Mouse (Mus musculus): ENCODE measurements around the gene Zfp575. TPM values are rescaled to one million over a fixed set of nuclear protein-coding genes. Genes with fewer than 3 reads are reported as not detected.
A peak's percentile ranks its signal among the peaks of the same experiment; 100 is the strongest.

Gene Zfp575
- total RNA-seq, 2 experiments from 2014 or later = 6.8 to 6.9 TPM

GRCm38 (mm10) chr7:24599211-24600067 lies 12.0 kb upstream of the Zfp575 start:
- intact Hi-C loops (cut with DNase I) = loop anchor here (2.0 to 5.0 kb wide), 2 partner anchors 53 to 283 kb away; partner anchors contain the start of gene Rps19
- H3K4me3 ChIP-seq = no peak overlapping the region
- peak; percentile 38 for TF ChIP-seq CTCF (IDR thresholded peaks at IDR 0.05)
- DNase-seq (ENCODE audit: extremely low spot score in 1 of 2, low spot score in 2 of 2) = no peak
- H3K27ac ChIP-seq = no peak overlapping the region

GRCm38 (mm10) chr7:24598121-24598520 lies 10.7 kb upstream of the Zfp575 start:
- TF ChIP-seq CTCF (IDR thresholded peaks at IDR 0.05) = no peak
- no peak for DNase-seq (ENCODE audit: extremely low spot score in 1 of 2, low spot score in 2 of 2)
- Histone ChIP-seq H3K27ac (no peak overlapping the region), H3K4me3 (no peak overlapping the region)
- intact Hi-C loops (cut with DNase I) = loop anchor here (5.0 kb wide), 1 partner anchor 284 kb away; the partner anchor contains the start of gene Rps19

DNA sequence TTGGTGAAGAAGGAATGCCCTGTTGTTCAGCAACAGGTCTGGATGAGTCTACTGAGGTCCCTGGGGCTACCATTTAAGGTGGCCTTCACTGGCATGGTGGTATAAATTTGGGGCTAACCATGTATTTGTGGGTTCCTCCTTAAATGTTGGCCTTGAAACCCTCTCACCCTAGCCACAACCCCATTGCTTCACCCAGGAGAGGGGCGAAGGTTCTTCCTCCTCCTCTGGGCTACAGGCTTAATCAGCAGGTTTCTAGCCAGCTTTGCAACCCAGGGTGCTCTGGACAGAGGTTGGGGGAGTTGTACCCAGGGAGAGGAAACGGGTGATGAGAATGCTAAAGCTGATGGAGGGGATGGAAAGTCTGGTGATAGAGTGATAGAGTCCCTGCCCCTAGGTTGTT lies 8.0 kb upstream of the Zfp575 start:
- H3K27ac ChIP-seq = no peak overlapping the region
- TF ChIP-seq CTCF (IDR thresholded peaks at IDR 0.05) = no peak
- H3K4me3 ChIP-seq = no peak overlapping the region
- no peak for DNase-seq (ENCODE audit: extremely low spot score in 1 of 2, low spot score in 2 of 2)
- intact Hi-C loops (cut with DNase I) = loop anchor here (5.0 kb wide), 1 partner anchor 287 kb away; the partner anchor contains the start of gene Rps19

DNA sequence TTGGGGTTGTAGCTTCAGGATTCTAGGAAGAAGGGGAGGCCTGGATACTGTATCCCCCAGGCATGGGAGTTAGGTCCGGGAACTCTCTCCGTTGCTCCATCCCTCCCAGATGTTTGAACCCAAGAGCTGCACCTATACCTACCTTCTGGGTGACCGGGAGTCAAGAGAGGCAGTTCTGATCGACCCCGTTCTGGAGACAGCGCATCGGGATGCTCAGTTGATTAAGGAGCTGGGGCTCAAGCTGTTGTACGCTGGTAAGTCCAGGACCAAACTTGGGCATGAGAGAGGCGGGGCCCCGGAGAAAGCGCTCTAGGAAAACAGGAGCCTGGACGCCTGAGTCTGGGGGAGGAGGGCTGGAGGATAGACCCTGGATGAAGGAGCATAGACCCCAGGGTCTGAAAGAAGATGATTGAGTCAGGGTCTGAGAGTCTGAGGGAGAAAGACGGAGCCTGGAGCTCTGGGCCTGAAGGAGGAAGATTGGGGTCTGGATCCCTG lies 6.9 kb upstream of the Zfp575 start:
- peak overlapping the region; percentile 83 for H3K4me3 ChIP-seq
- no peak overlapping the region for H3K27ac ChIP-seq
- intact Hi-C loops (cut with DNase I) = no loop called here
- TF ChIP-seq CTCF (IDR thresholded peaks at IDR 0.05) = no peak
- DNase-seq (ENCODE audit: extremely low spot score in 1 of 2, low spot score in 2 of 2) = no peak

GRCm38 (mm10) chr7:24593621-24594308 lies 6.3 kb upstream of the Zfp575 start:
- TF ChIP-seq CTCF (IDR thresholded peaks at IDR 0.05) = no peak
- peak overlapping the region; percentile 77 for H3K27ac ChIP-seq

DNA sequence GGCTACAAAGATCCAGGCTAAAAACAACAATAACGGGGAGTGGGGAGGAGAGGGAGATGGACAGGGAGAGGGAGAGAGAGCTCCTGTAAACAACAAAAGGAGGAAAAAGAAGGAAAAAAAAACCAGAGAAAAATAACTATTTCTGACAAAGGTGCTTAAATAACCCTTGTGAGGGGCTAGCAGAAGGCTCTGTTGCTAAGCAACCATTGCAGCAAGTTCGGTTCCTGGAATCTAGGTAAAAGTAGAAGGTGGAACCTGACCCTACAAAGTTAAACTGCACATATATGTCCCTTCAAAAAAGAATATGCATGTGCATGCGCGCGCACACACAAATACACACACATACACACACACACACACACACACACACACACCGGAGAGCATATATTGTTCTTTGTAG lies 5.3 kb upstream of the Zfp575 start:
- Histone ChIP-seq H3K27ac (no peak overlapping the region), H3K4me3 (no peak overlapping the region)
- DNase-seq (ENCODE audit: extremely low spot score in 1 of 2, low spot score in 2 of 2) = no peak
- intact Hi-C loops (cut with DNase I) = no loop called here
- no peak for TF ChIP-seq CTCF (IDR thresholded peaks at IDR 0.05)

More at GRCm38 (mm10) chr7:24593621-24594308, 6.3 kb upstream of the Zfp575 start:
- intact Hi-C loops (cut with DNase I) = no loop called here
- peak; percentile 62 to 71 for DNase-seq (ENCODE audit: extremely low spot score in 1 of 2, low spot score in 2 of 2)
- peak overlapping the region; percentile 83 for H3K4me3 ChIP-seq

- no peak overlapping the region for H3K27ac ChIP-seq
- intact Hi-C loops (cut with DNase I) = no loop called here
- no peak overlapping the region for H3K4me3 ChIP-seq
- DNase-seq (ENCODE audit: extremely low spot score in 1 of 2, low spot score in 2 of 2) = no peak
- TF ChIP-seq CTCF (IDR thresholded peaks at IDR 0.05) = no peak
These were observed 4.7 kb upstream of the Zfp575 start for GRCm38 (mm10) chr7:24592163-24592562.

- intact Hi-C loops (cut with DNase I) = no loop called here
- TF ChIP-seq CTCF (IDR thresholded peaks at IDR 0.05) = peak; percentile 19
- Histone ChIP-seq H3K27ac (no peak overlapping the region), H3K4me3 (no peak overlapping the region)
- no peak for DNase-seq (ENCODE audit: extremely low spot score in 1 of 2, low spot score in 2 of 2)
These were observed 4.3 kb upstream of the Zfp575 start for GRCm38 (mm10) chr7:24591735-24592134.

- Histone ChIP-seq H3K27ac (no peak overlapping the region), H3K4me3 (no peak overlapping the region)
- intact Hi-C loops (cut with DNase I) = no loop called here
- DNase-seq (ENCODE audit: extremely low spot score in 1 of 2, low spot score in 2 of 2) = no peak
- no peak for TF ChIP-seq CTCF (IDR thresholded peaks at IDR 0.05)
These were observed 895 bp upstream of the Zfp575 start for GRCm38 (mm10) chr7:24588336-24588735.

DNA sequence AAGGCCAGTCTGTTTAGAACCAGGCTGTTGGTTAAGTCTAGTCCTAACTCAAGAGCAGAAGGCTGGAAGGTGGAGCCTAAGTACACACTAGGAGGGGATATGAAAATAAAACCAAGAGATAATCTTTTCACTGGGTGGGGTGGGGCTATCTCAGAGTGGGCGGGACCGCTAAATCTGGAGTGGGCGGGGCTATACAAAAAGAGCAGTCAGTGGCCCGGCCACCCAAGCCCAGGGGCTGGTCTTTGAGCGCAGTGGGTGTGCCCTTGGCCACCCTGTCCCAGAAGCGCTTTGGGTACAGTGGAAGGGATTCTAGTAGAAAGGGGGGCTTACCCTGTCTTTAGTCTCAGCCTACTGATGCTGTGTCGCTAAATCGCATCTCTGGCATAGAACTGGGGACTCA lies 613 bp downstream of the Zfp575 start:
- DNase-seq (ENCODE audit: extremely low spot score in 1 of 2, low spot score in 2 of 2) = no peak
- TF ChIP-seq CTCF (IDR thresholded peaks at IDR 0.05) = no peak
- Histone ChIP-seq H3K4me3 (peak overlapping the region; percentile 69), H3K27ac (peak overlapping the region; percentile 84; the same call in 1 of the 2 replicates)
- intact Hi-C loops (cut with DNase I) = no loop called here

- Histone ChIP-seq H3K4me3 (no peak overlapping the region), H3K27ac (no peak overlapping the region)
- intact Hi-C loops (cut with DNase I) = no loop called here
- no peak for TF ChIP-seq CTCF (IDR thresholded peaks at IDR 0.05)
- DNase-seq (ENCODE audit: extremely low spot score in 1 of 2, low spot score in 2 of 2) = no peak
These were observed 1.4 kb downstream of the Zfp575 start for GRCm38 (mm10) chr7:24585995-24586394.

- DNase-seq (ENCODE audit: extremely low spot score in 1 of 2, low spot score in 2 of 2) = no peak
- no peak overlapping the region for H3K4me3 ChIP-seq
- intact Hi-C loops (cut with DNase I) = no loop called here
These were observed 2.6 kb downstream of the Zfp575 start for GRCm38 (mm10) chr7:24584876-24585275.

More at GRCm38 (mm10) chr7:24584876-24585275, 2.6 kb downstream of the Zfp575 start:
- no peak for TF ChIP-seq CTCF (IDR thresholded peaks at IDR 0.05)
- no peak overlapping the region for H3K27ac ChIP-seq

Measured in left cerebral cortex, adult 2 months (tissue).